Mouse (Mus musculus): Measurements from ENCODE around the gene Lca5.

- TF ChIP-seq CTCF (IDR thresholded peaks at IDR 0.05; ENCODE audit: low read depth, low read length), result no peak
- TF ChIP-seq GATA1 (IDR thresholded peaks at IDR 0.05; ENCODE audit: borderline replicate concordance, low read length), result no peak
- no peak for TF ChIP-seq GATA2 (IDR thresholded peaks at IDR 0.05; ENCODE audit: borderline replicate concordance, low read depth, low read length)
- TF ChIP-seq POLR2AphosphoS5 (IDR thresholded peaks at IDR 0.05; ENCODE audit: insufficient replicate concordance, low read depth, low read length), result no peak
Measured at GRCm38 (mm10) chr9:83487771-83488470, 47.0 kb upstream of the Lca5 start.
